Mouse (Mus musculus): ENCODE results near the gene Gh.
"Not testable (repeated sequence)": the region's sequence is repeated elsewhere in the genome, so short reads cannot be mapped to it uniquely, and the experiment has no call there.

Gene Gh

DNA sequence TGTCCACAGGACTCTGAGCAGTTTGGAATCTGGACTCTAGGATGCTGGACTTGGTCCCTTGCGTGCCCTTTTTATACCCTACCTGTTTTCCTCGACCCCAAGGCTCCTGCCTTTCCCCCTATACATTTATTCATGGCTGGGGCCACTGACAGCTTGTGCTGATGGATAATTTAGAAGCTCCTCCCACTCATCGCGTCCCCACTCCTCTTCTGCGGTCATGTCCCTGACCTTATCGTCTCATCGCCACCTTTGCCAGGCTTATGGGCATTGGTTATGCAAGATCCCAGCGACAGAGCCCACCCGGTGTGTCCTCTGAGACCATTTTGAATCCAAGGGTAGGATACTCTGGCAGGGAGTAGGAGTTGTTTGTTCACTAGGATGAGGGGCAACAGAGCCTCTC, at the start of gene Gh:
Gene Gh (minus strand): TSS at position 101 of the 400 bp plus-strand sequence.
- DNase-seq, result no peak

DNA sequence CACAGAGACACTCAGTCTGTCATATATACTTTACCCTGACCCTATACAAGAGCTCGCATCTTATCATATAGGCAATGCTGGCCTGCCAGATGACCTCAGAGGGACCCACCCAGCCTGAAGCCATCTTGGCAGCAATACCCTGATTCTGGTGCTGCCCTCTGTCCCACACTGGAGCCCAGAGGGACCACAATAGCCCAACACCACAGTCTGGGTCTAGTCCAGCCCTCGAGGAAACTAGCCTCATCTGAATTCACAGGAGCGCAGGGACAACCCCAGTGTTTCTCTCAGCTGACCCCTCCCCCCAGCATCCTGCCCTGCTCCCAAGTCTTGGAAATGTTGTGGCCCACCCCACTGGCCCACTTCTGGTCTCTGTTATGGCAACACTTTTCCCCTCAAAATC, 49.6 kb upstream of the Gh start:
- DNase-seq, result no peak

DNA sequence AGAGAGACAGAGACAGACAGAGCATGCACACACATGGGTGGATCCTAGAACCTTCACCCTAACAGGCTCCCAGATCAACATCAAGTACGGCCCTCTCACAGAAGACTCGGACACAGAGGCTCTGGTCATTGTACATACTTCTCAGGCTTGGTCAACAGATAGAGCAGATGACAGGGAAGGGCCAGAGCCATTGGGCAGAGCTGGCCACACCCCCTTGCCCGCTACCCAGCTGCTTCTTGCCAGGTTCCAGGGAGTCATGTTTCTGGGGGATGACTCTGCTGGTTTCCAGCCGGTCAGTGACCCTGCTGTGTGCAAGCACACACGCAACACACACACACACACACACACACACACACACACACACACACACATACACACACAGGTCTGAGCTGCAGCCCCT, 49.2 kb upstream of the Gh start:
- no peak for DNase-seq

DNA sequence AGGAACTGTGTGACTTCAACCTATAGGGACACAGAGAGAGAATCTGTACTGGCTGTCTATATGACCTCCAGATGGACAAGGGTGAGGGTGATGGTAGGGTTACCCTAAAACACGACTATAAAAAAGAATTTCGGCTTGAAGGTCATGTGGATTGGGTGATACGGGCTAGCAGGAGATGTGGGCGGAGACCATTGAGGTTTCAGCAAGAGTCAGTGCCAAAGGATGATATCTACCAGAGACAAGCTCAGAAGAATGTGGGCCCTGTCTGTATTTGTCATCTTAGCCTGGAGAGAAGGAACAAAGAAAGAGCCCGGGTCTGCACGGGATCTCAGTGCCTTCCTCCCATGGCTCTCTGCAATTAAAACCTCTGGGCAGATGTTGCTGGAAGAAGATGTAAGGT, 48.1 kb upstream of the Gh start:
- DNase-seq, result no peak

DNA sequence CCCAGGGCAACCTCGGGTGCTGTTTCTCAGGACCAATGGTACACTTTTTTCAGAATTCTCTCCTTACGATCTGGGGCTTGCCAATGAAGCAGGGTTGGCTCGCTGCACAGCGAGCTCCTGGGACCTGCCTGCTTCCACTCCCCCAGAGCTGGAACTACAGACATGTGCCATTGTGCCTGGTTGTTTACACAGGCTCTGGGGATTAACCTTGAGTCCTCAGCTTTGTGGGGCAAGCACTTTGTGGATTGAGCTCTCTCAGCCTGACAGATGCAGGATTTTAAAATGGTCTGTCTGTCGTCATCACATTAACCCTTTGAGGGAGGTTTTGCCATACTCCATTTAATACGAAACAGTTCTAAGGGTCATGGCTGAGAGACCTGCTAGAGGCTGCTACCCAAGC, 43.2 kb upstream of the Gh start:
- no peak for DNase-seq

DNA sequence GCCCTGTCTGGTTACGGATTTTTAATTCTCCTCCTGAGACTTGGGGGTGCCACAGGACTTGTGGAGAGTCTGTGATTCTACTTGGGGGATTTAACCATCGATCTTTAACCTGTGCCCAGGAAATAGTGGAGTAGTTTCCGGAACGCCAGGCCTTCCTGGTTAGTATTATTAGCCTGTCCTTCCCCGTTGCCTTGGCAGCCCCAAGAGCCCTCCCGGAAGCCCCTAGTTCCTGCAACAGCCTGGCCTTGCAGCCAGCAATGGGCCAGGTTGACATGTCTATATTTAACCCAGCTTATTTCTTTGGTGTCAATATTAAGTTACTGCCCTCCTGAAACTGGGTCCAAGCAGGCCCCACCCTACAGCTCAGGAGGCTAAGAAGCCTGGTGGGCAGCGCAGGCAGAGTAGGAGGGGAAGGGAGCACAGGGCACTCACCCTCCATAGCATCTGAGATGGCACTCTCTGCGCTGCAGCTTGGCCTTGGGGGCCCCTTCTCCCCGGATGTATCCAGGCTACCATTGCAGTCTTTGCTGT, 39.4 kb upstream of the Gh start:
- DNase-seq, result no peak

DNA sequence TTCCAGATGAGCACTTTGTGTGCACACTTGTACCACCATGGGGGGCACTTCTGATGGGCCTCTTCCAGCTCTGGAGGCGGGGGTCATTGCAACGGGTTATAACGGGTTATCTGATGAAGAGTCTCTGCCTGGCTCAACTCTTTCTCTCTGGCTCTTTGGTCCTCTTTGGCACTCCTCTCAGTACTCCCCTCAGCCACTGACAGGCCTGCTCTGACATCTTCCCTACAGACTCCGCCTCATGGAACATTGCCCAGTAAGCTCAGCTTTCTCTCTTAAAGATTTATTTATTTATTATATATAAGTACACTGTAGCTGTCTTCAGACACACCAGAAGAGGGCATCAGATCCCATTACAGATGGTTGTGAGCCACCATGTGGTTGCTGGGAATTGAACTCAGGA, 37.7 kb upstream of the Gh start:
- not testable (repeated sequence) for DNase-seq

DNA sequence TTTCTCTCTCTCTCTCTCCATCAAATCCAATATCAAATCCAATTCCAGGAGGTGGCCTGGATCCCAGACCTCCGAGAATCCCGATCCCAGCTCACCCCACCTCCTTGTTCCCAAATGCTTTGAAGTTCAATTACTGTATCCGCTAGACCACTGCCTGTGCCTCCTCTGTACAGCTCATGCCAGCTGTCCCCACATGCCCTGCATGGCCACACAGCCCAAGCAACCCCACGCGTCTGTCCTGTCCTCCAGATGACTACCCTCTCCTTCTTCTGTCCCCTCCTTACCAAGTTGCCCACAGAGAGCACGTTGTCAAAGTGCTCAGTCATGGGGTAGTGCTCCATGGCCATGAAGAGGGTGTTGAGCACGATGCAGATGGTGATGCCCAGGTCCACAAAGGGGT, 37.2 kb upstream of the Gh start:
- DNase-seq, result no peak

DNA sequence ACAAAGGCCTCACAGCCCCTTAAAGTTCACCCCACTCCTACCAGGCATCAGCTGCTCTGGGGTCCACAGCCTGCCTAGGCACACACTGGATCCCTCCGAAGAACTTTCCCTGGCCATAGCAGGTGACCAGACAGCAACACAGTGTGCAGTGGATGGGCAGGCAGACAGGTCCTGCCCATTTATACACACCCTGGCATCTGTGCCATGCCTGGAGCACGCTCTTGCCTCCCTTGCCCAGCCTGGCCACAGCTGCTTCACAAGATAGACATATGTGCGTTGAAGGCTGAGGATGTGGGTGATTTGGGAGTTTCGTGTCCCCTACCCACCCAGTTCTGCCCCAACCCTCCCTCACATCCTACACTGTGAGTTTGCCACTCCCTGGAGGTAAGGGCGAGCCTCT, 36.4 kb upstream of the Gh start:
- DNase-seq, result no peak

DNA sequence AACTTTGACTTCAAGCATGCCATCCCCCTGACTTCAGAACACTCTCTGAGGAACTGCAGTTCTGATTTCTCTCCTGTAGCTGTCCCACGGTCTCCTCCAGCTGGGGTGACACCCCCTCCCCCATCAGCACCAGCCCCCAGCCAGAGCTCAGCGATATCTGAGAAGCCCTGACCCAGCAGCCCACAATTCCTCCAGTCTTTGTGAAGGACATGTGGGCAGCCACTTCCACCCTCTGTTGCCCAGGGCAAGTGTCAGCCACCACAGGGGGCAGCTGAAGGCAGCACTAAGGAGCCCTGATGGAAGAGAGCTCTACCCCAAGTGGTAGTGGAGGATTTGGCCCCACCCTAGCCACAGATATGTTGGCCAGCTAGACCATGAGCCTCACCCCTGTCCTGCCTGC, 32.4 kb upstream of the Gh start:
- no peak for DNase-seq

DNA sequence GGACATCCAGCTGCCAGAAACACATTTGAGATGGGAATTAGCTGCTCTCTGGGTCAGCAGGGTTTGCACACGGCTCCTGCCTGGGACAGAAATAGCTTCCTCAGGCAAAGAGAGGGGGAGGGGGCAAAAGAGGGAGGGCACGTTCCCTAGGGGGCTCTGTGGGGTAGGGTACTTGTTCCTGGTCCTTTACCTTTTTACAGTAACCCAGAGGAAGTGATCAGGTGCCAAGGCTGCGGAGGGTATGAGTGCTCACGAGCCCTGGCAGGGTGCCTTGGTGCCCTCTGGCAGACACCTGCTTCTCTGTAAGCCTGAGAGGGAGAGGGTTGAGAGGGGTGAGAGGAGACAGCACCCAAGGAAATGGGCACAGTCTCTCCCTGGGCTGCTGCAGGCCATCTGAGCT, 30.8 kb upstream of the Gh start:
- no peak for DNase-seq

DNA sequence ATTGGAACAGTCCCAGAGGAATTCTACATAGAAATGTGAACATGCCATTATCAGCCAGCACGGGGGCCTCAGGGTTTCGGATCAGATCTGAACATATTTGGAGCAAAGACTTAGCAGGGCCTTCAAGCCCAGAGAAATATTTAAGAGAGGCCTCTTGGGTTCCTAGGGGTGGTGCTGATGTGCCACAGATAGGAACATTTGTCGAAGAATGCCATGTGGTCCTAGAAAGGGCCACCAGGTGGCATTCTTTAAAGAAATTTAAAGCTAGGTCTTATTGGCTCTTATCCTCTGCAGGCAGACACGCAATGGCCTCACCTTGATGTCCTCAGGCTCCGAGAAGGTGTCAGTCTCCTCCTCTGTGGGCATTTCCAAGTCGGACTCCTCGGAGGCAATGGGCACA, 28.0 kb upstream of the Gh start:
- peak; percentile 61 for DNase-seq

DNA sequence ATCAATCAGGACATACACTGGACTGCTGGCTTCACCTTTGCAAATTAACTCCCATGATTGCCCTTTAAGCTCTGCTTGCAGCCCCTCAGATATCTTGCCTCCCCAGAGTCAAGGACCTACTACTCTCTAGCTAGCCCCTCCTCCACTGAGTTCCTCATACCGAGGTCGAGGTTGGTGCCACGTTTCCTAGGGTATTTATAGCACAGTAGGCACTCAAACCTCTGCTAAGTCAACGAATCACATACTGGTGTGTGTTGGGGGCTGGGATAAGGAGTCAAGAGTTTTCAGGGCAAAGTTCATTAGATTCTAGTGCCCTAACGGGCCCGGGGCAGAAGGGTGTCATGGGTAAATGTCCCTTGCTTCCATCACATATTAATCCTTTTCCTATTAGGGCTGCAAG, 27.5 kb upstream of the Gh start:
- no peak for DNase-seq

DNA sequence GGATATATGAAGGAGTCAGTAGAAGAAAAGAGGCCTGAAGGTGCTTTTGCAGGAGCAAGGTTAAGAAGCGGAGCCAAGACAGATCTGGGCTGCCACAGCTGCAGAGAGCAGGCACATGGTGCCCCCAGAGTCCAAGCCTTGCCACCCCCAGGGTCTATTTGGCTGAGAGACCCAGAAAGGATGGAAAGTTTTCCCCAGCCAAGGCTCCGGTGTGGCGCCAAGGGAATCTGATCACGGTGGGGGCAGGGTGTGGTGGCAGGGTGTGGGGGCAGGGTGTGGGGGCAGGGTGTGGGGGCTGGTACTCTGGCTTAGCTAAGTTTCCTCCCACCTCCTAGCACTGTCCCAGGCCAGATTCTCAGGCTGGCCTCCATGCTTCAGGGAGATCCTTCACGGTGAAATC, 26.9 kb upstream of the Gh start:
- DNase-seq, result no peak

DNA sequence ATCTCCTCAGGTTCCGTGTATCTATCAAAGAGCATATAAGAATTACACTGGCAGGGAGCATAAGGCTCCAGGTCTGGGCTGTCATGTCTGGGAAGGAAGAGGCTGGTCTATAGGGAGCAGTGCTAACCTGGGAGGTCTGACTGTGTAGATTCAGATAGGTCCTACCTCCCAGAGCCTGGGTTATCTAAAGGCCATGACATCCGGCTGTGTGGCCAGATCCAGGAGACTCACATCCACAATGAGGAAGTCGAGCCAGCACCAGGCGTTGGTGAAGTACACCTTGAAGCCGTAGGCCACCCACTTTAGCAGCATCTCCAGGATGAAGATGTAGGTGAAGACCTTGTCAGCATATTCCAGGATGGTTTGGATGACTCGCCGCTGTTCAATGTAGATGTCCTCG, 24.8 kb upstream of the Gh start:
- DNase-seq, result no peak

DNA sequence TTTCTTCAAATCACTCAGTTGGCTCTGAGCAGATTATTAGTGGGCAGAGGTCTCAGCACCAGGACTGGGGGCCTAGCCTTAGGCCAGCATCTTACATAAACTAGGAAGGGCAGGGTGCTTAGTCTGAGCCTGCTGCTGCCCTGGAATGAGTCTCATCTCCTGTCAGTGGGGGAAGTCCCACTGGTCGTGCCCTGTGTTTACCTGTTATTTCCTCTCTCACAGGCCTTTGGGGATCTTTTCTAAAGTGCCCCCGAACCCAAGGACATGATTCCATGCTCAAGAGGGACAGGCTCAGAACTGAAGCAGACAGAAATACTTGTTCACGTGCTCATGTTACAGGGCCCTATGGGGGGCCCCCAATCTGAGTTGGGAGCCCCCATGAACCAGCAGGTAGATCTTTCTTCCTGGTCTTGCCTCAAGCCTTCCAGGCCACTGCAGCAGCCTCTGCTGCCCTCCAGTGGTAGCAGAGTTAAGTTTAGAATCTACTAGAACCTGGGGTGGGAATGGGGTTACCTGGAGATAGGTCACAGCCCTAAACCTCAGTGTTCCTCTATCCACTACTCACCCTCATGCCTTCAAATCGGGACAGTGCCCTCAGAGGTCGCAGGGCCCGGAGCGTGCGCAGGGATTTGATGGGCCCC, 24.0 kb upstream of the Gh start:
- DNase-seq, result peak; percentile 83

DNA sequence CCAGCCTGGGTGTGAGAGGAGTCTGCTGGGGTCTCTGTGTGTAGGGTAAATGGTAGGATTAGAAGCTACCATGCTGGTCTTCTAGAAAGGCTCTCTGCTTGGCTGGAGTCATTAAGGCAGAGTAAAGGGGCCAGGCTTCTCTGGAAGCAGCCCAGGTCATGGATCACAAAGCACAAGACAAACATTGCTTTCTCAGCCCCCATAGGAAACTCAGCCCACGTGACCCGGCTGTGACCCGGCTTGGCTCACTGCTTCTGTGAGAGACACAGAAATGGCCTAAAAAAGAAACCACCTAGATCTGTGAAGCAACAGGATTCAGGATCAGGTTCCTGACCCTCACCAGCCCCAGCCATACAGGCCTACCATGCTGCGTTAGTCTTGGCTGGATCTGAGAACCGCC, 23.2 kb upstream of the Gh start:
- DNase-seq, result no peak

DNA sequence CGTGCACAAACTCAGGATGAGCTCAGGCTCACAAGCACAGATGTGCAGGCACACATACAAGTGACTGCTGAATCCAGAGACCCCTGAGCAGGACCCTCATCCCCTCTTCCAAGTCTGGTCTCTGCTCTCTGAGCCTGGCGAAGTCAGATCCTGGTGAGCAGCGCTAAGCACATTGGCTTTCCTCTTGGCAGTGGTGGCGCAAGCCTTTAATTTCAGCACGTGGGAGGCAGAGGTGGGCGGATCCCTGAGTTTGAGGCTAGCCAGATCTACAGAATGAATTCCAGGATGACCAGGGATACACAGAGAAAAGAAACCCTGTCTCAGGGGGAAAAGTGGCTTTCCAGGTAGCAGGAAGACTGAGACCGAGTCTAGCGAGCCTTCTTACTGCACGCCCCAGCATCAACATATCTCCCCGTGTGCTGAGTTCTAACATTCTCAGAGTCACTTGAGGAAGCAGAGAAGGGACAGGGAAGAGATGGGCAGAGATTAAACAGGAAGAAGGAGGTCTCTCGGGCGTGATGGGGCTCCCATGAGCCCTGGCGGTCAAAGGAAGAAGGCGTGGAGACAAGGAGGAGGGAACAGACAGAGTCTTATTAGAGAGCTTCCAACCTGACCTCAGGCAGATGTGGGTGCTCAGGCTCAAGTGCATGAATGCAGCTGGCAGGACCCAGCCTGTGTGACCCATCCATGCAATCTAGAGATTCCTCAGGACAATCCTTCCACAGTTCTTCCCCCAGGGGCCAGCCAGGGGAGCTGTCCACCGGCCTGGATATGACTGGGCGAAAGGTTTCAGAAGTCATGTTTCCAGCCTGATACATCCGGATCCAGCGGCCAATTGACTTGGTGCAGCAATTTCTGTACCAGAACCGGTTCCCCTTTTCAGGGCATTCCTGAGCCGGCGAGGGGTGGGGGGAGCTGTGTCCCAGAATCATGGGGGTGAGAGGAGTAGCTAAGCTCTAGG, 17.0 kb upstream of the Gh start:
- no peak for DNase-seq

DNA sequence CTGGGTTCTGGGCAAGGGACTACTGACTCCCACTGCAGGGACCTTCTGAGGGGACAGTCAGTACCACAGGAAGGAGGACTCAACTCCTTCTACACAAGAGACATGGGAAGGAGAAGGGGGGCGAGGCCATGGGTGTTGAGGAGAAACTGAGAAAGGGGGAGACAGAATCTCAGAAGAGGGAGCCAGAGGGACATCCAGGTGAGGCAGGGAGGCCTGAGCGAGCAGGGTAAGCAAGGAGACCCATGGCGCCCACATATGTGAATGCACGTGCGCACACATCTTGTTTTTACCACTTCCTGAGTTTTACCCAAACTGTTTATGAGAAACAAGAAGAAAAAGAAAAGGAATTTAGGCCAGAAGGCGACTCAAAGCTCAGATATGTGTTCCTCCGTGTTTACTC, 16.1 kb upstream of the Gh start:
- no peak for DNase-seq

DNA sequence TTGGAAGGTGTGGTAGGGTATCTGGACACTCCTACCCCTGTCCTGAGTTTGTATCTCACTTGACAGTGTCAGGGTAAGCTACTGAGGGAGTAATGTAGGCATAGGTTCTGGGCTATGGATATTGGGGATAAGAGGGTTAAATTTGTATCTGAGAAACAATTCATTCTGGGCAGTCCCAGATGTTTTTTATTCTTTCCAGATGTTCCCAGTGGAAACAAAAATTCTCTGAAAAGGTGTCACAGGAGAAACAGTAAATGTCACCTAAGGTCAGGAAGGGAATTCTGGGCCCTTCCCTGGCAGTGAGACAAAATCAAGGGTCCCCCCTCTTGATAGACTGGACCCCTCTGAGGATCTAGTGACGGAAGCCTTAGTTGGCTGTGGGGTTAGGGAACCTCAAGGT, 14.8 kb upstream of the Gh start:
- no peak for DNase-seq

DNA sequence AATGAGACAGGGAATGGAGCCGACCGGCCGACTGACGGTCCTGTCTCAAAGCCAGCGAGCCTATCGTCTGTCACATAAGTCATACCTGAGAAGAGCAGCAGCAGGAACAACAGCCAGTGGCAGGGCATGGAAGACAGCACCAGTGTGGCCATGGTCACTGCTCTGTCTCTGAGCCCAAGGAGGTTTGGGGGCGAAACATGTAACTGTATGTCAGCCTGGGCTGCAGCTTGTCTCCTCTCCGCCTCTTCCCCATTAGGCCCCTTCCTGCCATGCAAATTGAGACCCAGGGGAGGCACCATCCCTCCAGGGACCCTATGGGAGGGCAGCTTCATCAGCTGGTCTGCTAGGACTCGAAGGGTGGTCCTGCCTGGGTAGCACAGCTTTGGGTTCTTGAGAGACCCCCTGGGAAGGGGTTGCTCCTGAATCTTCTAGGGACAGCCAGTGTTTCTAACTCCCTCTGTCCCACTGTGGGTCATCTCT, 12.7 kb upstream of the Gh start, which contains the start of gene Cd79b:
Gene Cd79b (minus strand): TSS at position 430 of the 480 bp plus-strand sequence.
- no peak for DNase-seq

DNA sequence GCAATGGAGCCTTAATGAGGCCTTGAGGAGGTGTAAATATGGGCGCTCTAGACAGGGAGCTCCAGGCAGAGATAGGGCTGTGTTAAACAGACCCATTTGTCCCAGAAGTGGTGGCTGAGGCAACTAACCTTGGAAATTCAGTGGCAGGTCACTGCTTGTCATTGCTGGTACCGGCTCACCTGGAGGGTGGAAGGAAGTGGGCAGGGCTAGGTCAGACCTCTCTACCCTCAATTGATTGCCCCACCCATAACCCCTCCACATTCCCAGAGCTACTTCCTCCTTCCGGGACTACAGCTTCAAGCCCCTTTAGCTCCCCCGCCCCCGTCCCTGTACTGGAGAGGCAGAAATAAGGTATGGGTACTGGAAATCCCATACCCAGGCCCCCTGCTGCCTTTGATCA, 11.9 kb upstream of the Gh start:
- no peak for DNase-seq

DNA sequence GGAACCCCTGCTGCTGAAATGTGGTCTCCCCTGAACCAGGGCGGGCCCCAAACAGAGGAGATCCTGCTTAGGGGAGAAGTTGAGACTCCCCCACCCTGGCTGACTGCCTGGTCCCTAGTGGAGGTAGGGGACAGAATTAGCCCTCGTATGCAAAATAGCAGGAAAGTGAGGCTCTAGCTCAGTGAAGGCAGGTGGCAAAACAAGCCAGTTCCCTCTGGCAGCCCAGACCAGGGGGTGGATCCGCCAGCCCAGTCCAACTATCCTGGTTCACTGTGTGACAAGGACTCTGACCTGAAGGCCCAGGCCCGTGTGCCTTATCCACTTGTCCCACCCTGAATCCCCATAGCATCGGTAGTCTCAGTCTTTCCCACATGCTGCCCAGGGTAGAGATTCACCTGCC, 8.5 kb upstream of the Gh start:
- no peak for DNase-seq

DNA sequence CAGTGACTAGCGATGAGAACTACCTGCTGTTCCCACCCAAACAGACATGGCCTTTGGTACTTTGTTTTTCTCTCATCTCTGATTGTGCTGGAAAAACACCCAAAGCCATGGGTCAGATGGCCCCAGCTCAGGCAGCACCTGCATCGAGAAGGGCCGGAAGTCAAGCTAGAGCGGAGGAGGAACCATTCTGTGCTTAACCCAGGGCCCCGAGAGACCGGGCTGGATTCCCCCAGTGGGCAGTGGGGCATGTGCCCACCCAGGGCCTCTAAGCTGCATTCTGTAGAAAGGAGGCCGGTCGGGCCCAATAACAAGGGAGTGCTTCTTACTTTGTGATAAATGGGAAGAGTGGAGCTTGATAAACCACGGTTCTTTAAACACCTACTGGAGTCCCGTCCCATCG, 6.5 kb upstream of the Gh start:
- DNase-seq, result no peak
